ENCODE assay signal across 12 mouse cellular contexts in genomic region chr7:132732136-132732789, GRCm38 (mm10).
A peak's percentile ranks its signal among the peaks of the same experiment; 100 is the strongest.
DNase-seq lines count a peak whose midpoint lies in the region; ATAC-seq and TF ChIP-seq lines count a peak whose summit lies in the region.
"Had no signal": no experiment of that assay in that cellular context is flagged by ENCODE, and none has a peak within 500 bp of the region (broad histone marks: within the 10 kb centered on the region; RNA-seq: fewer than 3 reads in every experiment).

No protein-coding gene starts in this region.

- no peak for ATAC-seq in lung, postnatal 0 days
- no peak for ATAC-seq in hindbrain, postnatal 0 days
- ATAC-seq: inflammation-experienced regulatory T-cells, adult 6 months had no signal

- H3K9ac ChIP-seq in lung, postnatal 0 days (replicated peaks; ENCODE audit: low read depth): no peak overlapping the region
- no peak overlapping the region for H3K9ac ChIP-seq in hindbrain, postnatal 0 days (replicated peaks; ENCODE audit: low read length)
- H3K9ac ChIP-seq: stomach, embryonic 15.5 days had no signal

- no peak for TF ChIP-seq POLR2A in thymus, adult 2 months (IDR thresholded peaks at IDR 0.05; ENCODE audit: control insufficient read depth, extremely low read depth, insufficient read depth, low read length, poor library complexity)

- H3K4me1 ChIP-seq in lung, postnatal 0 days (ENCODE audit: insufficient read depth, low read depth, low read length): peaks cover 31% of the 10 kb centered on the region; the same call in 1 of the 2 replicates
- peaks cover 40% of the 10 kb centered on the region for H3K4me1 ChIP-seq in hindbrain, postnatal 0 days (ENCODE audit: insufficient read depth, low read length)
- peaks cover 16% of the 10 kb centered on the region for H3K4me1 ChIP-seq in thymus, adult 2 months (replicated peaks; ENCODE audit: control insufficient read depth, insufficient read depth, low read length)

- H3K36me3 ChIP-seq in lung, postnatal 0 days (ENCODE audit: insufficient read depth, low read length): no peaks in the 10 kb centered on the region
- H3K36me3 ChIP-seq in hindbrain, postnatal 0 days (ENCODE audit: insufficient read depth, low read length): no peaks in the 10 kb centered on the region
- no peaks in the 10 kb centered on the region for H3K36me3 ChIP-seq in thymus, adult 2 months (ENCODE audit: control insufficient read depth, insufficient read depth, low read length)
- H3K36me3 ChIP-seq: stomach, embryonic 15.5 days had no signal

- peak overlapping the region; percentile 66 for H3K27ac ChIP-seq in gastrocnemius, adult 2 months
- peak overlapping the region; percentile 26; the same call in 1 of the 2 replicates for H3K27ac ChIP-seq in lung, postnatal 0 days (ENCODE audit: low read length)
- H3K27ac ChIP-seq in hindbrain, postnatal 0 days: peak overlapping the region; percentile 70; the same call in 1 of the 2 replicates
- no peak overlapping the region for H3K27ac ChIP-seq in thymus, adult 2 months (ENCODE audit: control insufficient read depth, insufficient read depth, low read length)
- H3K27ac ChIP-seq: stomach, embryonic 15.5 days had no signal

- intact Hi-C loops in gastrocnemius, adult 2 months (cut with DNase I): loop anchor here (5.0 kb wide), 1 partner anchor 75 kb away; no protein-coding TSS in a partner anchor
- intact Hi-C loops in gastrocnemius, postnatal 36 days (cut with DNase I): no loop called here
- intact Hi-C loops in gastrocnemius, postnatal 14 days (cut with DNase I; ENCODE audit: low total_unique reads): no loop called here

- H3K9me3 ChIP-seq in lung, postnatal 0 days (ENCODE audit: low read length): no peaks in the 10 kb centered on the region
- no peaks in the 10 kb centered on the region for H3K9me3 ChIP-seq in hindbrain, postnatal 0 days (ENCODE audit: low read length)
- H3K9me3 ChIP-seq: megakaryocyte, embryonic 14.5 days; stomach, embryonic 15.5 days had no signal

- TF ChIP-seq EP300 in lung, postnatal 0 days (IDR thresholded peaks at IDR 0.05): no peak

- no peaks in the 10 kb centered on the region for H3K27me3 ChIP-seq in lung, postnatal 0 days (replicated peaks; ENCODE audit: insufficient read depth, low read length)
- H3K27me3 ChIP-seq in hindbrain, postnatal 0 days (ENCODE audit: insufficient read depth, low read length): no peaks in the 10 kb centered on the region
- no peaks in the 10 kb centered on the region for H3K27me3 ChIP-seq in thymus, adult 2 months (ENCODE audit: control insufficient read depth, insufficient read depth, low read length)
- H3K27me3 ChIP-seq: megakaryocyte, embryonic 14.5 days; stomach, embryonic 15.5 days had no signal

- DNase-seq in gastrocnemius, adult 2 months: no peak
- no peak for DNase-seq in gastrocnemius, postnatal 36 days
- DNase-seq in lung, postnatal 0 days (ENCODE audit: low spot score): no peak
- no peak for DNase-seq in lung, adult 18-20 months
- peak; percentile 70 for DNase-seq in hindbrain, postnatal 0 days (ENCODE audit: low spot score)
- no peak for DNase-seq in thymus, adult 2 months
- DNase-seq in gastrocnemius, postnatal 14 days: no peak
- no peak for DNase-seq in right cerebral cortex, postnatal 14 days
- DNase-seq: heart, adult 11 months had no signal

- 86% methylated on average over 6 of the region's 6 CpGs for WGBS in lung, postnatal 0 days
- 26% methylated on average over 6 of the region's 6 CpGs for WGBS in hindbrain, postnatal 0 days
- WGBS in thymus, adult 2 months: 95% methylated on average over 6 of the region's 6 CpGs

- no peak for TF ChIP-seq CTCF in gastrocnemius, adult 2 months (IDR thresholded peaks at IDR 0.05)
- TF ChIP-seq CTCF in lung, postnatal 0 days (IDR thresholded peaks at IDR 0.05): no peak
- TF ChIP-seq CTCF in hindbrain, postnatal 0 days (IDR thresholded peaks at IDR 0.05; ENCODE audit: low read depth): no peak
- TF ChIP-seq CTCF in thymus, adult 2 months (IDR thresholded peaks at IDR 0.05; ENCODE audit: borderline replicate concordance, control insufficient read depth, extremely low read depth, insufficient read depth, low read length, poor library complexity): no peak

- H3K4me3 ChIP-seq in gastrocnemius, adult 2 months: no peak overlapping the region
- no peak overlapping the region for H3K4me3 ChIP-seq in lung, postnatal 0 days (ENCODE audit: low read depth, low read length)
- H3K4me3 ChIP-seq in hindbrain, postnatal 0 days (ENCODE audit: low read length): no peak overlapping the region
- H3K4me3 ChIP-seq in thymus, adult 2 months (ENCODE audit: control insufficient read depth, insufficient read depth, low read length): no peak overlapping the region
- H3K4me3 ChIP-seq: stomach, embryonic 15.5 days had no signal

- H3K4me2 ChIP-seq in lung, postnatal 0 days (replicated peaks; ENCODE audit: low read depth, low read length): no peak overlapping the region
- H3K4me2 ChIP-seq in hindbrain, postnatal 0 days (ENCODE audit: low read depth, low read length): no peak overlapping the region
- H3K4me2 ChIP-seq: stomach, embryonic 15.5 days had no signal
